Mouse (Mus musculus) midbrain, embryonic 11.5 days (tissue): ENCODE results near the gene Ppp3ca. TPM values are rescaled to one million over a fixed set of nuclear protein-coding genes. Genes with fewer than 3 reads are reported as not detected.

ENCODE experiments used
- ATAC-seq: fragments of 200-750 bp; cut with Nextera tagmentation; 2 replicates; pipeline ENCODE4 v1.8.0; 2017; ENCODE audit warnings: moderate TSS enrichment, moderate library complexity; ENCODE audit not compliant: low FRiP score
- DNase-seq: peaks from one replicate; pipeline ENCODE4 v3.0.0; 2015; ENCODE audit warnings: low spot score; ENCODE audit errors: missing footprints
- H3K27ac ChIP-seq: fragments of 300-500 bp; sonication (generic); 2 replicates; pipeline ENCODE4 v1.5.1; 2014; ENCODE audit warnings: low read depth, low read length
- H3K27me3 ChIP-seq: fragments of 300-500 bp; sonication (generic); 2 replicates; pipeline ENCODE4 v1.6.1; 2014; ENCODE audit warnings: mild to moderate bottlenecking, low read length, moderate library complexity, mixed read lengths; ENCODE audit not compliant: control insufficient read depth, insufficient read depth
- H3K36me3 ChIP-seq: fragments of 300-500 bp; sonication (generic); 2 replicates; pipeline ENCODE4 v1.6.1; 2014; ENCODE audit warnings: mild to moderate bottlenecking, low read length, moderate library complexity, mixed read lengths; ENCODE audit not compliant: control insufficient read depth, insufficient read depth
- H3K4me1 ChIP-seq: fragments of 300-500 bp; sonication (generic); 2 replicates; pipeline ENCODE4 v1.6.1; 2014; ENCODE audit warnings: low read length; ENCODE audit not compliant: control insufficient read depth, insufficient read depth
- H3K4me2 ChIP-seq: fragments of 300-500 bp; sonication (generic); 2 replicates; pipeline ENCODE4 v1.6.1; 2014; ENCODE audit warnings: mild to moderate bottlenecking, moderate library complexity
- H3K4me3 ChIP-seq: fragments of 300-500 bp; sonication (generic); 2 replicates; pipeline ENCODE4 v1.5.1; 2014; ENCODE audit warnings: low read depth, low read length
- H3K9ac ChIP-seq: fragments of 300-500 bp; sonication (generic); 2 replicates; pipeline ENCODE4 v1.6.1; 2014; ENCODE audit warnings: low read length
- H3K9me3 ChIP-seq: fragments of 300-500 bp; sonication (generic); 2 replicates; pipeline ENCODE4 v1.6.1; 2016; ENCODE audit warnings: low read length; ENCODE audit not compliant: control insufficient read depth
- WGBS: fragments of 180-500 bp; shearing (Covaris S2); extraction: QIAGEN DNeasy Blood & Tissue Kit; methylation state at CpG from one replicate; pipeline ENCODE4 v1.1.7; 2014; 5-methylcytosine and 5-hydroxymethylcytosine counted together
- polyA plus RNA-seq: library from polyadenylated mRNA; unstranded; fragments of >200 nt; fragmentation: Nextera tagmentation; extraction: Ambion mirVana; gene quantifications from 2 replicates; pipeline ENCODE4 v1.2.1, GENCODE M21; 2014

The Ppp3ca gene
- polyA plus RNA-seq: 57.8 and 61.1 TPM in 2 replicates

- H3K9ac ChIP-seq: peak within 1 kb of the TSS; percentile 88
- WGBS: under 1% methylated on average over 37 of the region's 43 CpGs
- no peaks in the 10 kb centered on the region for H3K9me3 ChIP-seq
- peaks cover 6% of the 10 kb centered on the region; the same call in 1 of the 2 replicates for H3K4me1 ChIP-seq
- H3K27me3 ChIP-seq: no peaks in the 10 kb centered on the region
- H3K4me2 ChIP-seq: peak within 1 kb of the TSS; percentile 85
- no peaks in the 10 kb centered on the region for H3K36me3 ChIP-seq
- no peak for DNase-seq
- peak within 1 kb of the TSS; percentile 92 for H3K27ac ChIP-seq
- H3K4me3 ChIP-seq: peak within 1 kb of the TSS; percentile 89
- ATAC-seq: no peak; the same call in 1 of the 2 replicates
Observed at GRCm38 (mm10) chr3:136670110-136670359, at the start of gene Ppp3ca. Gene Ppp3ca (plus strand): TSS chr3:136670124.

GRCm38 (mm10) chr3:136640544-136641230 lies 29.2 kb upstream of the Ppp3ca start:
- H3K36me3 ChIP-seq: no peaks in the 10 kb centered on the region
- no peaks in the 10 kb centered on the region for H3K4me1 ChIP-seq
- no peak overlapping the region for H3K27ac ChIP-seq
- DNase-seq: no peak
- H3K4me3 ChIP-seq: no peak overlapping the region
- ATAC-seq: no peak
- no peaks in the 10 kb centered on the region for H3K27me3 ChIP-seq
- WGBS: 80% methylated on average over 5 of the region's 5 CpGs
- H3K4me2 ChIP-seq: no peak overlapping the region
- no peak overlapping the region for H3K9ac ChIP-seq
- no peaks in the 10 kb centered on the region for H3K9me3 ChIP-seq

GRCm38 (mm10) chr3:136650966-136651365 lies 19.0 kb upstream of the Ppp3ca start:
- Histone ChIP-seq H3K9ac (no peak overlapping the region), H3K27ac (no peak overlapping the region), H3K36me3 (no peaks in the 10 kb centered on the region), H3K27me3 (no peaks in the 10 kb centered on the region), H3K9me3 (no peaks in the 10 kb centered on the region), H3K4me2 (no peak overlapping the region), H3K4me1 (peaks cover 7% of the 10 kb centered on the region), H3K4me3 (no peak overlapping the region)
- DNase-seq: no peak
- no peak for ATAC-seq
- 68% methylated on average over 4 of the region's 4 CpGs for whole genome bisulfite sequencing

DNA sequence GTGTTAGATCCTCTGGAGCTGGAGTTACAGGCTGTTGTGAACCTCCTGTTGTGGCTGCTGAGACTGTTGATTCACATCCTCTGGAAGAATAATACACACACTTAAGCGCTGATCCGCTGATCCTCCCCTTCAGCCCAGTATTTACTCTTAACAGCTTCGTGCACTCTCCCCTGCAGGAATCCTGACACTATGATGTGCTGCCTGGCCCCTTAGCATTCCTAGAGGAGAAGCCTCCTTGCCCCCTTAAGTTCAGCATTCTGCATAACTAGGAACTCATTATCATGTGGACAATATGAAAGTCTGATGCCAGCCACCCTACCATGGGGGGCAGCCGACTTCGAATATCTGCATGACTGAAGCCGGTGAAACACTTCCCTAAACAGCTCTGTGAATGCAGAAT lies 18.4 kb upstream of the Ppp3ca start:
- Histone ChIP-seq H3K4me2 (no peak overlapping the region), H3K27ac (no peak overlapping the region), H3K27me3 (no peaks in the 10 kb centered on the region), H3K36me3 (no peaks in the 10 kb centered on the region), H3K4me1 (peaks cover 7% of the 10 kb centered on the region), H3K9ac (no peak overlapping the region; the same call in 1 of the 2 replicates), H3K9me3 (no peaks in the 10 kb centered on the region), H3K4me3 (no peak overlapping the region)
- DNase-seq: peak; percentile 85
- peak; percentile 65 for ATAC-seq
- WGBS: 17% methylated on average over 6 of the region's 6 CpGs

DNA sequence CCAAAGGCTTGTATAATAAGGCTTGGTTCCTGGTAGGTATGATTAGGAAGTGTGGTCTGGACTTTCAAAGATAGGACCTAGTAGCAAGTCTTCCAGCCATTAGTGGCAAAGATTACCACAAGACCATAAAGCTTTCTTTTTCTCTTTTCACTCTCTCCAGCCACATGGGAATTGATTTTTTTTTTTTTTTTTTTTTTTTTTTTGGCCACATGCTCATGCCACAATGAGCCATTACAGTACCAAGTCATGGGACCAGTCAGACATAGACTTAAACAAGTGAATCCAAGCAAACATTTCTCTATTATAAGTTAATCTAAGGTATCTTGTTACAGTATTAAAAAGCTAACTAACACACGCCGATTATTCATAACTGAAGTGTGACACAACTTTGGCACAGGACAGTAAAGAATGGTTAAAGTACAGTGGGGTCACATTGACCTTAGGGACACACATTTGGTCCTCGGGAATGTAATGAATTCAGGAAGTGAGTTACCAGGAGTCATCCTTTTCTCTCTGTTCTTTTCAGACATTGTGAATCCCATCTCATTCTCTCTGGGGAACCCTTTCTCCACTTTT lies 13.4 kb upstream of the Ppp3ca start:
- WGBS: 92% methylated on average over 3 of the region's 3 CpGs
- H3K4me1 ChIP-seq: peaks cover under 1% of the 10 kb centered on the region
- no peak overlapping the region for H3K9ac ChIP-seq
- H3K36me3 ChIP-seq: no peaks in the 10 kb centered on the region
- no peak overlapping the region for H3K27ac ChIP-seq
- no peak overlapping the region for H3K4me3 ChIP-seq
- H3K9me3 ChIP-seq: no peaks in the 10 kb centered on the region
- ATAC-seq: no peak
- no peak for DNase-seq
- H3K27me3 ChIP-seq: no peaks in the 10 kb centered on the region
- H3K4me2 ChIP-seq: no peak overlapping the region

DNA sequence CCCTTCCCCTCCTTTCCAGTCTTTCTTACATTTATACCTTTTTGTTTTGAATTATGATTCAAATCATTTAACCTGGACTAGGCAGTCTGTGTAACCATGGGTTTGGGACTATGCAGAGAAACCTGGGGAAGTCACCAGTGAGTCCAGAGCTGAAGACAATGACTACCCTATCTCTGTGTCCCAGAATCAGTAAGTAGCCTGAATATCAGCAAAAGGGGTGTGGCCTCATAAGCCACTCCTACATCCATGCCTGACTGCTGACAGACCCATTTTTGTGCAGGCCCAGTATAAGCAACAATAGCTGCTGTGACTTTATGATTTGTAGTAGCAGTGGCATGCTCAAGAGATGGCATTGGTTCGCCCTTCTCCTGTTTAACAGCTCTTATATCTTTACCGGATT lies 11.2 kb upstream of the Ppp3ca start:
- Histone ChIP-seq H3K4me1 (no peaks in the 10 kb centered on the region), H3K9me3 (no peaks in the 10 kb centered on the region), H3K4me3 (no peak overlapping the region), H3K27me3 (no peaks in the 10 kb centered on the region), H3K9ac (no peak overlapping the region), H3K27ac (no peak overlapping the region), H3K36me3 (no peaks in the 10 kb centered on the region), H3K4me2 (no peak overlapping the region)
- WGBS: 88% methylated on average over 2 of the region's 2 CpGs
- ATAC-seq (no peak), DNase-seq (no peak)

DNA sequence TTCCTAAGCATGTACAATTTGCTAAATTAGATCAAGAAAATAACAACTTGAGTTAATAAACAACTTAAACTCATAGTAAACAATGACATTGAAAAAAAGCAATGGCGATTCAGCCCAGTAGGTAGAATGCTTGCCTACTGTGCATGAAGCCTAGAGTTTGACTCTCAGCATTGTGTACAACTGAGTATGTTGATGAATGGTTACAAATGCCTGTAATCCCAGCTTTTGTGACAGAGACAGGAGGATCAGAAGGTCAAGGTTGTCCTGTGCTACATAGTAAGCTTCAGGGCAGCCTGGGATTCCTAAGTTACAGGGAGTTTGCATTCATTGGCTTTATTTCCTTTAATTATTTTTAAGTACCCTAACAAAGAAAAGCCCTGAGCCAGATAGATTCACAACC lies 4.8 kb upstream of the Ppp3ca start:
- H3K4me3 ChIP-seq: no peak overlapping the region
- DNase-seq (no peak), ATAC-seq (no peak)
- H3K9me3 ChIP-seq: no peaks in the 10 kb centered on the region; the same call in 1 of the 2 replicates
- H3K4me1 ChIP-seq: no peaks in the 10 kb centered on the region
- 65% methylated on average over 1 of the region's 1 CpGs for WGBS
- H3K27me3 ChIP-seq: no peaks in the 10 kb centered on the region
- no peak overlapping the region for H3K9ac ChIP-seq
- H3K27ac ChIP-seq: no peak overlapping the region
- no peaks in the 10 kb centered on the region for H3K36me3 ChIP-seq
- no peak overlapping the region for H3K4me2 ChIP-seq

GRCm38 (mm10) chr3:136668072-136668471 lies 1.9 kb upstream of the Ppp3ca start:
- H3K4me3 ChIP-seq: no peak overlapping the region
- ATAC-seq: no peak
- no peaks in the 10 kb centered on the region for H3K27me3 ChIP-seq
- no peak overlapping the region for H3K4me2 ChIP-seq
- peaks cover 6% of the 10 kb centered on the region; the same call in 1 of the 2 replicates for H3K4me1 ChIP-seq
- 97% methylated on average over 2 of the region's 2 CpGs for WGBS
- no peaks in the 10 kb centered on the region for H3K36me3 ChIP-seq
- H3K27ac ChIP-seq: no peak overlapping the region
- no peaks in the 10 kb centered on the region; the same call in 1 of the 2 replicates for H3K9me3 ChIP-seq
- DNase-seq: no peak
- no peak overlapping the region for H3K9ac ChIP-seq

GRCm38 (mm10) chr3:136669231-136670109 lies 454 bp upstream of the Ppp3ca start:
- H3K9ac ChIP-seq: peak overlapping the region; percentile 88
- H3K4me2 ChIP-seq: peak overlapping the region; percentile 85
- WGBS: under 1% methylated on average over 51 of the region's 56 CpGs
- no peaks in the 10 kb centered on the region for H3K36me3 ChIP-seq
- H3K4me1 ChIP-seq: peaks cover 6% of the 10 kb centered on the region; the same call in 1 of the 2 replicates
- DNase-seq (peak; percentile 100), ATAC-seq (peak; percentile 98)
- H3K27me3 ChIP-seq: no peaks in the 10 kb centered on the region
- peak overlapping the region; percentile 89 for H3K4me3 ChIP-seq
- H3K27ac ChIP-seq: peak overlapping the region; percentile 92
- H3K9me3 ChIP-seq: no peaks in the 10 kb centered on the region
